Mouse (Mus musculus) bone marrow macrophage, adult 2 months (primary cell): ENCODE data around the gene Spocd1.

Experiments used
- CTCF ChIP-seq: IDR thresholded peaks from 2 replicates; pipeline ENCODE4 v1.5.1; 2012; ENCODE audit warnings: low read depth, mild to moderate bottlenecking, low read length, moderate library complexity
- POLR2A ChIP-seq: IDR thresholded peaks from 2 replicates; pipeline ENCODE4 v1.6.1; 2012; ENCODE audit warnings: mild to moderate bottlenecking, low read depth, low read length, borderline replicate concordance

GRCm38 (mm10) chr4:129970861-129971260, 41.8 kb downstream of the Spocd1 start:
- TF ChIP-seq POLR2A: no peak
- no peak for TF ChIP-seq CTCF
